Mouse (Mus musculus): Measurements from ENCODE around the gene Ipo11. TPM values are rescaled to one million over a fixed set of nuclear protein-coding genes. Genes with fewer than 3 reads are reported as not detected.

The Ipo11 gene
- 32.5 TPM for total RNA-seq (2023)

GRCm38 (mm10) chr13:106936256-106937137, at the start of gene Ipo11:
TSS of gene Ipo11 (minus strand) at chr13:106936958.

GRCm38 (mm10) chr13:106946594-106947540, 10.1 kb upstream of the Ipo11 start, which contains the start of gene Dimt1:
TSS of gene Dimt1 (plus strand) at chr13:106947127.

Other genes with a start within 250 kb of the Ipo11 start
- gene Dimt1, start 10.2 kb upstream of the Ipo11 start, total RNA-seq (2023) = 30.9 TPM
- gene Kif2a, start 85.2 kb upstream of the Ipo11 start, total RNA-seq (2023) = 101 TPM

All from CD4-positive naive resting alpha-beta T cell, adult 57 days (primary cell).